Mouse (Mus musculus) kidney, postnatal 0 days (tissue): ENCODE results near the gene Maco1. TPM values are rescaled to one million over a fixed set of nuclear protein-coding genes. Genes with fewer than 3 reads are reported as not detected.
"Not testable (repeated sequence)": the region's sequence is repeated elsewhere in the genome, so short reads cannot be mapped to it uniquely, and the experiment has no call there.

Experiments used
- ATAC-seq: fragments of 200-750 bp; cut with Nextera tagmentation; replicated peaks from 2 replicates; pipeline ENCODE4 v1.8.0; 2017; ENCODE audit warnings: low read depth, moderate number of reproducible peaks, moderate TSS enrichment, moderate library complexity; ENCODE audit not compliant: low FRiP score
- DNase-seq: peaks from one replicate; pipeline ENCODE4 v3.0.0-alpha.2; 2016; ENCODE audit warnings: low spot score
- H3K27ac ChIP-seq: fragments of 300-500 bp; sonication (generic); 2 replicates; pipeline ENCODE4 v1.5.1; 2014; ENCODE audit warnings: mild to moderate bottlenecking
- H3K27me3 ChIP-seq: fragments of 300-500 bp; sonication (generic); 2 replicates; pipeline ENCODE4 v1.6.1; 2014; ENCODE audit warnings: low read length, mixed read lengths; ENCODE audit not compliant: insufficient read depth
- H3K36me3 ChIP-seq: fragments of 300-500 bp; sonication (generic); 2 replicates; pipeline ENCODE4 v1.6.1; 2014; ENCODE audit warnings: low read length, mixed read lengths; ENCODE audit not compliant: insufficient read depth
- H3K4me1 ChIP-seq: fragments of 300-500 bp; sonication (generic); replicated peaks from 2 replicates; pipeline ENCODE4 v1.6.1; 2014; ENCODE audit warnings: antibody characterized with exemption, low read length, mixed read lengths; ENCODE audit not compliant: insufficient read depth
- H3K4me2 ChIP-seq: fragments of 300-500 bp; sonication (generic); 2 replicates; pipeline ENCODE4 v1.6.1; 2014; ENCODE audit warnings: mild to moderate bottlenecking, low read length, moderate library complexity, mixed read lengths
- H3K4me3 ChIP-seq: fragments of 300-500 bp; sonication (generic); replicated peaks from 2 replicates; pipeline ENCODE4 v1.5.1; 2014; ENCODE audit warnings: low read depth, low read length
- H3K9ac ChIP-seq: fragments of 300-500 bp; sonication (generic); 2 replicates; pipeline ENCODE4 v1.6.1; 2014; ENCODE audit warnings: low read depth, low read length
- H3K9me3 ChIP-seq: fragments of 300-500 bp; sonication (generic); replicated peaks from 2 replicates; pipeline ENCODE4 v1.6.1; 2016; ENCODE audit warnings: low read length, inconsistent platforms, mixed read lengths
- CTCF ChIP-seq: IDR thresholded peaks from 2 replicates; pipeline ENCODE4 v1.5.1; 2016; ENCODE audit warnings: antibody characterized with exemption, low read depth, mild to moderate bottlenecking, moderate library complexity
- WGBS: fragments of 180-500 bp; shearing (Covaris S2); extraction: QIAGEN DNeasy Blood & Tissue Kit; methylation state at CpG from one replicate; pipeline ENCODE4 v1.1.7; 2014; 5-methylcytosine and 5-hydroxymethylcytosine counted together
- polyA plus RNA-seq: library from polyadenylated mRNA; unstranded; fragments of >200 nt; fragmentation: Nextera tagmentation; extraction: Ambion mirVana; gene quantifications from 2 replicates; pipeline ENCODE4 v1.2.1, GENCODE M21; 2015

Gene Maco1
- polyA plus RNA-seq, 1 experiment from 2014 or later: 32.4 TPM

DNA sequence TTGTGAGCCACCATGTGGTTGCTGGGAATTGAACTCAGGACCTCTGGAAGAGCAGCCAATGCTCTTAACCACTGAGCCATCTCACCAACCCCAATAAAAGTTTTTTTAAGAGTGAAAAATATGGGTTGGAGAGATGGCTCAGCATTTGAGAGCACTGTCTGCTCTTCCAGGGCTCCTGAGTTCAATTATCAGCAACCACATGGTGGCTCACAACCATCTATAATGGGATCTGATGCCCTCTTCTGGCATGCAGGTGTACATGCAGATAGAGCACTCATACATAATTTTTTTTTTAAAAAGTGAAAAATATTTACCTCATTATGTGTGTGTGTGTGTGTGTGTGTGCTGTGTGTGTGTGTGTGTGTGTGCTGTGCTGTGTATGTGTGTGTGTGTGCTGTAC lies 58.2 kb downstream of the Maco1 start:
- H3K36me3 ChIP-seq, H3K27me3 ChIP-seq, H3K4me3 ChIP-seq, ATAC-seq, H3K9ac ChIP-seq, H3K9me3 ChIP-seq, H3K4me2 ChIP-seq, DNase-seq, H3K4me1 ChIP-seq, H3K27ac ChIP-seq: not testable (repeated sequence)
- peak; percentile 41 for TF ChIP-seq CTCF

- Histone ChIP-seq H3K36me3 (no peaks in the 10 kb centered on the region), H3K27me3 (no peaks in the 10 kb centered on the region), H3K9me3 (no peaks in the 10 kb centered on the region), H3K27ac (no peak overlapping the region), H3K9ac (no peak overlapping the region), H3K4me3 (no peak overlapping the region), H3K4me2 (no peak overlapping the region), H3K4me1 (no peaks in the 10 kb centered on the region)
- TF ChIP-seq CTCF: peak; percentile 83
- WGBS: 48% methylated on average over 10 of the region's 10 CpGs
- ATAC-seq (no peak), DNase-seq (peak; percentile 77)
These were observed 59.8 kb downstream of the Maco1 start for GRCm38 (mm10) chr4:134793213-134793956.

DNA sequence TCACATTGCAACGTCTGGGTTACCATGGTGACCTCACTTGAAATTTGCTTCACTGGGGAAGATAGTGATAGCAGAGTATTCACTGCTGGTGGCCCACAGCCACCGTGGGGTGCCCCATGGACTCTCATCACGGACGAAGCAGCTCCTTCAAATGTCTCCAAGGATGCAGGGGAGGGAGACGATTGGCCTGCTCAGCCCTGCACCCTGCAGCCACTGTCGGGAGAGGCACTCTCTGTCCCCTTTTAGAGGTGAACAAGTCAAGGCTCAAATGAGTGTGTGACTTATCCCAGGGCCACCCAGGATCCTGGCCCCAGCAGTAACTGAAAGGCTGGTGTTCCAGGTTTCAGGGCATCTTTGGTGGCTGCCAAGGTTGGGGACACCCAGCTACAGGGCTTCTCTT lies 61.4 kb downstream of the Maco1 start:
- Histone ChIP-seq H3K27ac (no peak overlapping the region), H3K9ac (no peak overlapping the region), H3K36me3 (no peaks in the 10 kb centered on the region), H3K4me1 (no peaks in the 10 kb centered on the region), H3K9me3 (no peaks in the 10 kb centered on the region), H3K27me3 (no peaks in the 10 kb centered on the region), H3K4me3 (no peak overlapping the region), H3K4me2 (no peak overlapping the region)
- DNase-seq (no peak), ATAC-seq (no peak)
- WGBS: 62% methylated on average over 6 of the region's 6 CpGs
- TF ChIP-seq CTCF: no peak

DNA sequence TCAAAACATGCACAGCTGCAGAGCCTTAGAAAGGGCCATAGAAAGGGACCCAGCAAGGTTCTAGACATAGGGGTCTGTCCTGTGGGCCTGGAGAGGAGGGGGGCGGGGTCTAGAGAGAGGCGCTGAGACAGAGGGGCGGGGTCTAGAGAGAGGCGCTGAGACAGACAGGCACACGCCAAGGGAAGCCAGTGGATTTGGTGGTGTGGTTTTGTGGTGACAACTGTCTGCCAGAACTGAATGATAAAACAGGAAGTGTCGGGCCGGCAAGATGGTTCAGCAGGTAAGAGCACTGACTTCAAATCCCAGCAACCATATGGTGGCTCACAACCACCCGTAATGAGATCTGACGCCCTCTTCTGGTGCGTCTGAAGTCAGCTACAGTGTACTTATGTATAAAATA lies 66.2 kb downstream of the Maco1 start:
- Histone ChIP-seq H3K9me3 (no peaks in the 10 kb centered on the region), H3K36me3 (no peaks in the 10 kb centered on the region), H3K27me3 (no peaks in the 10 kb centered on the region), H3K27ac (no peak overlapping the region), H3K4me2 (no peak overlapping the region), H3K9ac (no peak overlapping the region), H3K4me3 (no peak overlapping the region), H3K4me1 (no peaks in the 10 kb centered on the region)
- WGBS: 43% methylated on average over 10 of the region's 10 CpGs
- ATAC-seq (no peak), DNase-seq (no peak)
- no peak for TF ChIP-seq CTCF

DNA sequence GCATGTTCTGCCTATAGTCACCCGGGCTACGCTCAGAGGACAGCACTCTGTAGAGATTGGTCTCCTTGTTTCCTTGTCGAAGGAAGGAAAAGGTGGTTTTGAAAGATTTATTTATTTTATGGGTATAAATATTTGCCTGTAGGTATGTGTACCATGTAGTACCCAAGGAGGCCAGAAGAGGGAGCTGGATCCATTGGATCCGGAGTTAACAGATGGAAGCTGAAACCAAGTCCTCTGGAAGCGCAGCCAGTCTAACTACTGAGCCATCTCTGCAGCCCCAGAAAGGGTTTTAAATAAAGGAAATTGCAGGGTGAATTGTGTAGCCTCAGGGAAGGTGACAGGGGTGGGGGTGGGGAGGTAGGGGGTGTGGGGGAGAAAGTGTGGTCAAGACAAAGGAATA lies 68.4 kb downstream of the Maco1 start:
- TF ChIP-seq CTCF: peak; percentile 69
- Histone ChIP-seq H3K36me3 (no peaks in the 10 kb centered on the region), H3K27ac (no peak overlapping the region), H3K4me1 (no peaks in the 10 kb centered on the region), H3K27me3 (no peaks in the 10 kb centered on the region), H3K4me3 (no peak overlapping the region), H3K9ac (no peak overlapping the region), H3K9me3 (no peaks in the 10 kb centered on the region), H3K4me2 (no peak overlapping the region)
- WGBS: 67% methylated on average over 5 of the region's 5 CpGs
- ATAC-seq (no peak), DNase-seq (peak; percentile 69)

GRCm38 (mm10) chr4:134779136-134779934 lies 73.8 kb downstream of the Maco1 start:
- H3K27me3 ChIP-seq: no peaks in the 10 kb centered on the region
- H3K4me3 ChIP-seq: no peak overlapping the region
- WGBS: 32% methylated on average over 14 of the region's 14 CpGs
- no peaks in the 10 kb centered on the region for H3K9me3 ChIP-seq
- no peaks in the 10 kb centered on the region for H3K36me3 ChIP-seq
- 0 out of 2 replicates have a peak, but pooled peaks cover 5% of the 10 kb centered on the region for H3K4me1 ChIP-seq
- H3K27ac ChIP-seq: peak overlapping the region; percentile 19; the same call in 1 of the 2 replicates
- ATAC-seq (peak; percentile 62; the same call in 1 of the 2 replicates), DNase-seq (peak; percentile 77)
- no peak overlapping the region for H3K9ac ChIP-seq
- no peak for TF ChIP-seq CTCF
- no peak overlapping the region for H3K4me2 ChIP-seq
